Comparison of ENCODE assay signal across 8 mouse cellular contexts in genomic region chr6:83582938-83583270, GRCm38 (mm10). TPM values are rescaled to one million over a fixed set of nuclear protein-coding genes. Genes with fewer than 3 reads are reported as not detected.
DNase-seq lines count a peak whose midpoint lies in the region; ATAC-seq and TF ChIP-seq lines count a peak whose summit lies in the region.

No protein-coding gene starts in this region.

- TF ChIP-seq CTCF in ES-Bruce4 (IDR thresholded peaks at IDR 0.05; ENCODE audit: low read depth, low read length), result peak; percentile 55
- TF ChIP-seq CTCF in small intestine, adult 2 months (IDR thresholded peaks at IDR 0.05; ENCODE audit: extremely low read depth, insufficient read length, insufficient replicate concordance, low read depth, low read length), result peak; percentile 68; the same call in 1 of the 2 replicates

- no peaks in the 10 kb centered on the region for H3K4me1 ChIP-seq in ES-Bruce4 (ENCODE audit: control insufficient read depth, insufficient read depth, low read length)
- no peaks in the 10 kb centered on the region for H3K4me1 ChIP-seq in kidney, embryonic 16.5 days (ENCODE audit: insufficient read depth, low read length)
- H3K4me1 ChIP-seq in small intestine, adult 2 months (ENCODE audit: control insufficient read depth, insufficient read depth, insufficient read length, low read length), result no peaks in the 10 kb centered on the region

- no peak for TF ChIP-seq POLR2A in ES-Bruce4 (IDR thresholded peaks at IDR 0.05; ENCODE audit: insufficient read depth, low read length)
- TF ChIP-seq POLR2A in small intestine, adult 2 months (IDR thresholded peaks at IDR 0.05; ENCODE audit: low read depth, low read length), result no peak

- H3K36me3 ChIP-seq in ES-Bruce4 (ENCODE audit: control insufficient read depth, insufficient read depth, low read length, poor library complexity, severe bottlenecking), result no peaks in the 10 kb centered on the region
- no peaks in the 10 kb centered on the region for H3K36me3 ChIP-seq in kidney, embryonic 16.5 days (ENCODE audit: insufficient read depth, low read length)
- H3K36me3 ChIP-seq in small intestine, adult 2 months (ENCODE audit: control insufficient read depth, insufficient read depth, low read length), result no peaks in the 10 kb centered on the region

- TF ChIP-seq EP300 in ES-Bruce4 (IDR thresholded peaks at IDR 0.05; ENCODE audit: insufficient read depth, low read depth, low read length), result no peak

- no peaks in the 10 kb centered on the region for H3K9me3 ChIP-seq in ES-Bruce4 (replicated peaks; ENCODE audit: control insufficient read depth, insufficient read depth, low read length, poor library complexity, severe bottlenecking)
- H3K9me3 ChIP-seq in kidney, embryonic 16.5 days (ENCODE audit: low read length), result no peaks in the 10 kb centered on the region

- WGBS in kidney, embryonic 16.5 days, result 3% methylated on average over 6 of the region's 6 CpGs
- 3% methylated on average over 6 of the region's 6 CpGs for WGBS in small intestine, adult 2 months

- peak; percentile 59; the same call in 1 of the 2 replicates for ATAC-seq in kidney, embryonic 16.5 days (ENCODE audit: low FRiP score, low TSS enrichment)

- H3K4me3 ChIP-seq in ES-Bruce4 (ENCODE audit: low read depth, low read length), result no peak overlapping the region
- no peak overlapping the region for H3K4me3 ChIP-seq in kidney, embryonic 16.5 days (ENCODE audit: low read length)
- no peak overlapping the region for H3K4me3 ChIP-seq in small intestine, adult 2 months (ENCODE audit: low read depth, low read length)

- peak; percentile 30 for DNase-seq in gastrocnemius, adult 18-20 months (ENCODE audit: low spot score)
- no peak for DNase-seq in gastrocnemius, adult 8-10 months (ENCODE audit: low spot score in 2 of 2)
- DNase-seq in cerebellum, postnatal 36 days, result peak; percentile 21 to 36
- peak; percentile 24 for DNase-seq in gastrocnemius, postnatal 25 days
- peak; percentile 82 for DNase-seq in mesoderm, embryonic 11.5 days (ENCODE audit: low read depth, low spot score)

- H3K9ac ChIP-seq in ES-Bruce4 (ENCODE audit: low read depth, poor library complexity, severe bottlenecking), result no peak overlapping the region
- no peak overlapping the region for H3K9ac ChIP-seq in kidney, embryonic 16.5 days (replicated peaks; ENCODE audit: low read length)

- no peaks in the 10 kb centered on the region for H3K27me3 ChIP-seq in ES-Bruce4 (ENCODE audit: control insufficient read depth, insufficient read depth, low read length, poor library complexity, severe bottlenecking)
- H3K27me3 ChIP-seq in kidney, embryonic 16.5 days (ENCODE audit: insufficient read depth, low read length), result 0 out of 2 replicates have a peak, but pooled peaks cover 5% of the 10 kb centered on the region
- H3K27me3 ChIP-seq in small intestine, adult 2 months (ENCODE audit: control insufficient read depth, insufficient read depth, low read length), result no peaks in the 10 kb centered on the region

- no peak overlapping the region for H3K27ac ChIP-seq in ES-Bruce4 (ENCODE audit: insufficient read depth, low read length)
- H3K27ac ChIP-seq in kidney, embryonic 16.5 days (ENCODE audit: low read length), result no peak overlapping the region
- no peak overlapping the region for H3K27ac ChIP-seq in small intestine, adult 2 months (ENCODE audit: insufficient read depth, low read depth, low read length)

- H3K4me2 ChIP-seq in kidney, embryonic 16.5 days (replicated peaks; ENCODE audit: low read depth, low read length), result 0 out of 2 replicates have a peak overlapping the region, but pooled peaks have one; percentile 10

RNA-seq across cellular contexts. Expression of gene Stambp, which starts 10.4 kb away (rescaled TPM):
- total RNA-seq in gastrocnemius, adult 18-20 months (2021), result 1 to 10 TPM; 6.2 to 6.8 TPM
- total RNA-seq in gastrocnemius, adult 8-10 months (2022), result 1 to 10 TPM; 5.6 to 6.8 (median 6.3) TPM
- polyA plus RNA-seq in ES-Bruce4 (2011; ENCODE audit: insufficient read depth, insufficient read length, low read depth, missing spikeins), result 8.9 and 10.8 TPM in 2 replicates
- total RNA-seq in gastrocnemius, postnatal 25 days (2021), result 1 to 10 TPM; 6.7 to 7.9 TPM
- polyA plus RNA-seq in kidney, embryonic 16.5 days (2015; fragmentation: Nextera tagmentation; extraction: Ambion mirVana), result 28.5 and 29.4 TPM in 2 replicates
- polyA plus RNA-seq in small intestine, adult 2 months (2012; rRNA removed), result 4.4 and 9.5 TPM in 2 replicates

RNA-seq across cellular contexts. Expression of gene Actg2, which starts 46.8 kb away (rescaled TPM):
- 1 to 10 TPM in 1 of 2 experiments, under 1 TPM in 1; 0.40 to 1.6 TPM for total RNA-seq in gastrocnemius, adult 18-20 months (2021)
- under 1 TPM; 0.39 to 0.73 (median 0.55) TPM for total RNA-seq in gastrocnemius, adult 8-10 months (2022)
- polyA plus RNA-seq in ES-Bruce4 (2011; ENCODE audit: insufficient read depth, insufficient read length, low read depth, missing spikeins), result 1.9 and 2.1 TPM in 2 replicates
- total RNA-seq in gastrocnemius, postnatal 25 days (2021), result 1 to 10 TPM in 1 of 2 experiments, under 1 TPM in 1; 0.72 to 5.6 TPM
- 21.2 and 182 TPM in 2 replicates for polyA plus RNA-seq in kidney, embryonic 16.5 days (2015; fragmentation: Nextera tagmentation; extraction: Ambion mirVana)
- 316 and 353 TPM in 2 replicates for polyA plus RNA-seq in small intestine, adult 2 months (2012; rRNA removed)

Comparison
In these comparisons a context has a peak if more than half of its experiments do, and no peak if none do; other contexts are left out.
1. DNase-seq: peak in gastrocnemius, adult 18-20 months (single experiment), cerebellum, postnatal 36 days (2 of 2), gastrocnemius, postnatal 25 days (single experiment) and mesoderm, embryonic 11.5 days (single experiment); none in gastrocnemius, adult 8-10 months (0 of 2).